Mouse (Mus musculus): ENCODE measurements around the gene Uox. TPM values are rescaled to one million over a fixed set of nuclear protein-coding genes. Genes with fewer than 3 reads are reported as not detected.

The Uox gene
- total and polyA plus RNA-seq, 3 experiments, result 3.1 TPM; not detected in 2

Other genes starting within 250 kb of the Uox start
- gene Ssx2ip, start 165.8 kb upstream of the Uox start, total RNA-seq (2021), result 10 to 100 TPM in 1 of 2 experiments, 1 to 10 TPM in 1; 5.1 to 10.1 TPM
- 1.5 and 1.6 TPM in 2 replicates for gene Ssx2ip, start 165.8 kb upstream of the Uox start, polyA plus RNA-seq (2012; rRNA removed)
- gene Ctbs, start 120.6 kb upstream of the Uox start, total RNA-seq (2021), result 1 to 10 TPM; 9.4 to 9.6 TPM
- 2.7 and 3.2 TPM in 2 replicates for gene Ctbs, start 120.6 kb upstream of the Uox start, polyA plus RNA-seq (2012; rRNA removed)
- 1 to 10 TPM; 3.2 to 4.6 TPM for gene Spata1, start 70.7 kb upstream of the Uox start, total RNA-seq (2021)
- gene Spata1, start 70.7 kb upstream of the Uox start, polyA plus RNA-seq (2012; rRNA removed), result 0.27 and 0.45 TPM in 2 replicates
- gene Gng5, start 70.6 kb upstream of the Uox start, total RNA-seq (2021), result 100 to 1,000 TPM; 277 to 314 TPM
- gene Gng5, start 70.6 kb upstream of the Uox start, polyA plus RNA-seq (2012; rRNA removed), result 304 and 421 TPM in 2 replicates
- 10 to 100 TPM; 25.1 to 35.1 TPM for gene Rpf1, start 49.0 kb upstream of the Uox start, total RNA-seq (2021)
- gene Rpf1, start 49.0 kb upstream of the Uox start, polyA plus RNA-seq (2012; rRNA removed), result 2.1 and 3.8 TPM in 2 replicates
- gene Dnase2b, start 45.2 kb downstream of the Uox start, total RNA-seq (2021), result not detected
- gene Dnase2b, start 45.2 kb downstream of the Uox start, polyA plus RNA-seq (2012; rRNA removed), result not detected in 2 replicates
- not detected for gene 4930503B20Rik, start 80.9 kb downstream of the Uox start, total RNA-seq (2021)
- not detected in 2 replicates for gene 4930503B20Rik, start 80.9 kb downstream of the Uox start, polyA plus RNA-seq (2012; rRNA removed)
- gene Samd13, start 115.2 kb downstream of the Uox start, total RNA-seq (2021), result under 1 TPM; 0.55 to 0.93 TPM
- not detected in 2 replicates for gene Samd13, start 115.2 kb downstream of the Uox start, polyA plus RNA-seq (2012; rRNA removed)
- gene Prkacb, start 242.6 kb downstream of the Uox start, total RNA-seq (2021), result 100 to 1,000 TPM in 1 of 2 experiments, 10 to 100 TPM in 1; 92.9 to 124 TPM
- gene Prkacb, start 242.6 kb downstream of the Uox start, polyA plus RNA-seq (2012; rRNA removed), result 29.8 and 38.8 TPM in 2 replicates